Mouse (Mus musculus) embryonic facial prominence, embryonic 14.5 days (tissue): ENCODE data around the gene Zxdc. TPM values are rescaled to one million over a fixed set of nuclear protein-coding genes. Genes with fewer than 3 reads are reported as not detected.
A peak's percentile ranks its signal among the peaks of the same experiment; 100 is the strongest.

Experiments
- ATAC-seq: fragments of 200-750 bp; cut with Nextera tagmentation; 2 replicates; pipeline ENCODE4 v1.8.0; 2017; ENCODE audit warnings: low read depth, moderate number of reproducible peaks, moderate TSS enrichment
- DNase-seq: peaks from one replicate; pipeline ENCODE4 v3.0.0-alpha.2; 2015; ENCODE audit warnings: low spot score
- H3K27ac ChIP-seq: fragments of 300-500 bp; sonication (generic); replicated peaks from 2 replicates; pipeline ENCODE4 v1.5.1; 2014; ENCODE audit warnings: low read depth, mild to moderate bottlenecking, low read length, moderate library complexity
- H3K27me3 ChIP-seq: fragments of 300-500 bp; sonication (generic); replicated peaks from 2 replicates; pipeline ENCODE4 v1.6.1; 2014; ENCODE audit warnings: low read length; ENCODE audit not compliant: control insufficient read depth, insufficient read depth
- H3K36me3 ChIP-seq: fragments of 300-500 bp; sonication (generic); 2 replicates; pipeline ENCODE4 v1.6.1; 2014; ENCODE audit warnings: low read length, mixed read lengths; ENCODE audit not compliant: control insufficient read depth, insufficient read depth
- H3K4me1 ChIP-seq: fragments of 300-500 bp; sonication (generic); 2 replicates; pipeline ENCODE4 v1.6.1; 2014; ENCODE audit warnings: antibody characterized with exemption, low read length; ENCODE audit not compliant: control insufficient read depth, insufficient read depth
- H3K4me2 ChIP-seq: fragments of 300-500 bp; sonication (generic); 2 replicates; pipeline ENCODE4 v1.6.1; 2014; ENCODE audit warnings: low read depth, mild to moderate bottlenecking, low read length, moderate library complexity, mixed read lengths
- H3K4me3 ChIP-seq: fragments of 300-500 bp; sonication (generic); 2 replicates; pipeline ENCODE4 v1.5.1; 2014; ENCODE audit warnings: low read depth, mild to moderate bottlenecking, low read length
- H3K9ac ChIP-seq: fragments of 300-500 bp; sonication (generic); 2 replicates; pipeline ENCODE4 v1.6.1; 2014; ENCODE audit warnings: low read depth, mild to moderate bottlenecking, low read length, moderate library complexity, mixed read lengths
- H3K9me3 ChIP-seq: fragments of 300-500 bp; sonication (generic); 2 replicates; pipeline ENCODE4 v1.6.1; 2016; ENCODE audit warnings: low read length; ENCODE audit not compliant: control insufficient read depth
- WGBS: fragments of 180-500 bp; shearing (Covaris S2); extraction: QIAGEN DNeasy Blood & Tissue Kit; methylation state at CpG from one replicate; pipeline ENCODE4 v1.1.7; 2014; 5-methylcytosine and 5-hydroxymethylcytosine counted together
- polyA plus RNA-seq: library from polyadenylated mRNA; unstranded; fragments of >200 nt; fragmentation: Nextera tagmentation; extraction: Ambion mirVana; gene quantifications from 2 replicates; pipeline ENCODE4 v1.2.1, GENCODE M21; 2014

The Zxdc gene
- polyA plus RNA-seq = 11.9 and 12.9 TPM in 2 replicates

DNA sequence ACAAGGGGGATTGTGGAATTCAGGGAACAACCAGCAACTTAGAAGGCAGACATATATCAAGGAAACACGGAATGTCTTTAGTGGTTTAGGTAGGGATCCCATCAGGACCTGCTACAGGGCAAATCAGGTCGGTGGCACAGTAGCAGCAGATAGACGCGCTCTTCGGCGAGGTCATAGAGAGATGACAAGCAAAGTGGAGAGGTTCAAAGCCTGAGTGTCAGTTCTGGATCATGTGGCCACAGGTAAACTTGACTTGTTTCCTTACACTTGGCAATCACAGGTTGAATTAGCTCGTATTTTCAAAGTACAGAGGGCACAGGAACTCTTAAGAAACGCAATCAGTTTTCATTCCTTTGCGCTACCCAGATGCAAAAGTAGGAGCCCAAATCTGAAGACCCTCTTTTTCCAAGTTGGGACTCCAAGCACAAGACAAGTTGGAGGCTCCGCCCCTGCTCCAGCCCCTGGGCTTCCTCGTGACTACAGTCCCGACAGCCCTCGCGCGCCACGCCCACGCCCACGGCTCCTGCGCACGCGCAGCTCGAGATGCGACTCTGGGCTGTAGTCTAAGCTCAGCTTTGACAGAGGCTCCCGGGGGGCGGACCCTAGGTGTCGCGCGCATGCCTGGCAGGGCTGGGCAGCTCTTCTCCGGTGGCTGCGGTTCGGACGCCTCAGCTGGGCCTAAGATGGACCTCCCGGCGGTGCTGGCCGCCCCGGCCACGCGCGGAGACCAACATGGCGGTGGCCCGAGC, at the start of gene Zxdc:
TSS of gene Zxdc (plus strand) at position 517 of the 749 bp plus-strand sequence.
- DNase-seq (peak; percentile 98), ATAC-seq (peak; percentile 99)
- peak within 1 kb of the TSS; percentile 99 for H3K4me2 ChIP-seq
- WGBS = 7% methylated on average over 33 of the region's 41 CpGs
- H3K4me1 ChIP-seq = peaks cover 19% of the 10 kb centered on the region
- no peaks in the 10 kb centered on the region for H3K9me3 ChIP-seq
- peak within 1 kb of the TSS; percentile 79 for H3K9ac ChIP-seq
- no peaks in the 10 kb centered on the region for H3K27me3 ChIP-seq
- H3K36me3 ChIP-seq = peaks cover 16% of the 10 kb centered on the region
- peak within 1 kb of the TSS; percentile 90 for H3K4me3 ChIP-seq
- H3K27ac ChIP-seq = 0 out of 2 replicates have a peak within 1 kb of the TSS, but pooled peaks have one; percentile 29

DNA sequence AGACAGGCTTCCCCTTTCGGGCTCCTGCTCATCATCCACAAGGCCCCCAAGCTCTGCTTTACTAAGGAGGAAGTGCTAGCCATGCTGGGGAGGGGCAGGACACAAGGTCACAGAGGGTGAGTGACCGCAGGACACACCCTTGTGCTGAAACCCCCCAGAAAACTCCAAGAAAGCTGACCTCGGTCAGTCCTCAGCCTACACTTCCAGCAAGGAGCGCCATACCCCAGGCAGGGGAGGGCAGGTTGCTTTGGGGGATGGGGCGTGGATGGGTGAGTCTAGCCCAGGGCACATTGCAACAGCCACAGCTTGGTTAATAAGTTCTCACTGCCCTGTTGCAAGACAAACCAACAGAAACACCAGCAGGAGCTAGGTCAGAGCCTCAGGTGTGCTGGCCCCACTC, 48.9 kb upstream of the Zxdc start:
- no peaks in the 10 kb centered on the region for H3K4me1 ChIP-seq
- H3K27me3 ChIP-seq = peaks cover 8% of the 10 kb centered on the region
- WGBS = 85% methylated on average over 5 of the region's 5 CpGs
- ATAC-seq (no peak), DNase-seq (no peak)
- no peak overlapping the region for H3K4me3 ChIP-seq
- no peak overlapping the region for H3K9ac ChIP-seq
- H3K27ac ChIP-seq = no peak overlapping the region
- H3K4me2 ChIP-seq = no peak overlapping the region
- H3K36me3 ChIP-seq = no peaks in the 10 kb centered on the region
- no peaks in the 10 kb centered on the region for H3K9me3 ChIP-seq

DNA sequence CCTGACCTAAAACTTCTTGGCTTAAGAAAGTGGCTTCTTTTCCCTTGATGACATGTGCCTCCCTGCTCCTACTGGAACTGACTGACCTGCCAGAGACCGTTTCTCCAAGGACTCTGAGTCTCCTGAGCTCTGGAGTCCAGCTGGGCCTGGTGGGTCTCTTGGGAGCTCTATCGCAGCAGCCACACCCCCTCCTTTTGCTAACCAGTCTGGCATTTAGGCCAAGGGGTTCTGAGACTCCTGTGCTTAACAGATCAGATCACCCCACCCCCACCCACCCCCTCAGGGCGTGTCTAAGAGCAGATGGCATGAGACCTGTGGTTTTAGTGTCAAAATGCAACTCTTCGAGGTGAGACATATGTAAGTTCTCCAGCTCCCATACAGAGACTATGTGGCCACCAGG, 47.5 kb upstream of the Zxdc start:
- ATAC-seq (no peak), DNase-seq (no peak)
- H3K4me1 ChIP-seq = no peaks in the 10 kb centered on the region
- H3K4me3 ChIP-seq = no peak overlapping the region
- H3K9me3 ChIP-seq = no peaks in the 10 kb centered on the region
- H3K27ac ChIP-seq = no peak overlapping the region
- H3K9ac ChIP-seq = no peak overlapping the region
- H3K36me3 ChIP-seq = no peaks in the 10 kb centered on the region
- no peak overlapping the region for H3K4me2 ChIP-seq
- H3K27me3 ChIP-seq = peaks cover 8% of the 10 kb centered on the region
- WGBS = 27% methylated on average over 4 of the region's 4 CpGs

DNA sequence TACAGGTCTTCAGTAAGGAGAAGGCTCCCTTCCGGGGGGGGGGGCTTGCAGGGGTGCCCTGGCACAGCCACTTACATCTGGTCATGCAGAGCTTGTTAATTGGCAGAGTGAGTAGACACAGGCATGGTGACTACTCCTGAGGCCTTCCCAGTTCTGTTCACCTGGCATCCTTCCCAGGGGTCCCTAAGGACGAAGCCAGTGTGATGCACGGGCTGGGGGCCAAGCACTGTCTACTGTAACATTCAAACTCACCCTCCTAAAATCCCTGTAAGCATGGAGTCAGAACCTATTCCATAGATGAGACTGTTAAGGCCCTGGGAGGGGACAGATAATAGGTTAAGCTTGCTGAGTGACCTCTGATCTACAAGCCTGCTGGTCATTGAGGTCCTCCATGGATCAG, 45.3 kb upstream of the Zxdc start:
- no peaks in the 10 kb centered on the region for H3K36me3 ChIP-seq
- no peak overlapping the region for H3K4me2 ChIP-seq
- no peak overlapping the region for H3K9ac ChIP-seq
- 74% methylated on average over 3 of the region's 3 CpGs for WGBS
- DNase-seq (no peak), ATAC-seq (no peak)
- no peak overlapping the region for H3K4me3 ChIP-seq
- H3K27ac ChIP-seq = no peak overlapping the region
- H3K4me1 ChIP-seq = no peaks in the 10 kb centered on the region
- peaks cover 8% of the 10 kb centered on the region for H3K27me3 ChIP-seq
- H3K9me3 ChIP-seq = no peaks in the 10 kb centered on the region

DNA sequence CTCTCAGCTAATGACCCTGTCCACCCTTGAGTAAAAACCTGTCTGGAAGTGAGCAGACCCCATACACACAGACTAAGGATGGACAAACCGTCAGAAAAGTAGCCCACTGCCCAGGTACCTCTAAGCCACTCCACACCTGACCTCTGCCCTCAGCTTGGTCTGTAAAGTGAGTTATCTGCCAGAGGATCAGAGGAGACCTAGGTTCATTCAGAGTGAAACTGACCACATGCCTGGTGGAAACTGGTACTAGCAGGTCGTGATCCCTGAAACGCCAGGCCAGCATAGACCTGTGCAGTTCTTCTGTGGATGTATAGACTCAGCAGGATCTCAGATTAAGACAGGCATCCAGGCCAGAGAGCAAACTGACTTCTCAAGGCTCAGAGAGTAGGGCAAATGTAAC, 44.8 kb upstream of the Zxdc start:
- H3K9ac ChIP-seq = no peak overlapping the region
- no peak for ATAC-seq
- DNase-seq = no peak
- no peaks in the 10 kb centered on the region for H3K4me1 ChIP-seq
- H3K4me2 ChIP-seq = peak overlapping the region; percentile 46
- no peaks in the 10 kb centered on the region for H3K36me3 ChIP-seq
- no peak overlapping the region for H3K27ac ChIP-seq
- H3K9me3 ChIP-seq = no peaks in the 10 kb centered on the region
- peaks cover 8% of the 10 kb centered on the region for H3K27me3 ChIP-seq
- WGBS = 62% methylated on average over 3 of the region's 3 CpGs
- no peak overlapping the region for H3K4me3 ChIP-seq

DNA sequence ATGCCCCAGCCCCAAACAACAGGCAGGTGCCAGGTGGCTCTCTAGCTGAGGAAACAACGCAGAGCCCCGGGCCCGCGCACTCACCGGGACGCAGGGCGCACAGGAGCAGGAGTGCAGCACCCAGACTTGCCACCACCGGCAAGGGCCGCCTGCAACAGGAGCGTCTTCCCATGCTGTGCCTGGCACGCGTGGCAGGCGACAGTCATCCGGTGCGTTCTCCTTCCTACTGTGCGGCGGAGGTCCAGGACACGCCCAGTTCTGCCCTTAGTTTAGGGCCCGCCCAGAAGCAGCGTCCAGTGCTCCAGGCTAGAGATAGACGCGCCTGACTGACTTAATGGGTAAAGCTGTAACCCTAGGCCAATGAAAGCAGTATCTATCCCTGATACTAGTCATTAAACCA, 44.3 kb upstream of the Zxdc start, which contains the start of gene Chst13:
TSS of gene Chst13 (minus strand) at position 195 of the 400 bp plus-strand sequence.
- Histone ChIP-seq H3K9me3 (no peaks in the 10 kb centered on the region), H3K27me3 (peaks cover 8% of the 10 kb centered on the region), H3K4me1 (no peaks in the 10 kb centered on the region), H3K27ac (no peak within 1 kb of the TSS), H3K36me3 (no peaks in the 10 kb centered on the region), H3K4me2 (peak within 1 kb of the TSS; percentile 46), H3K9ac (no peak within 1 kb of the TSS), H3K4me3 (peak within 1 kb of the TSS; percentile 11; the same call in 1 of the 2 replicates)
- WGBS = 4% methylated on average over 21 of the region's 22 CpGs
- DNase-seq = no peak
- ATAC-seq = no peak

DNA sequence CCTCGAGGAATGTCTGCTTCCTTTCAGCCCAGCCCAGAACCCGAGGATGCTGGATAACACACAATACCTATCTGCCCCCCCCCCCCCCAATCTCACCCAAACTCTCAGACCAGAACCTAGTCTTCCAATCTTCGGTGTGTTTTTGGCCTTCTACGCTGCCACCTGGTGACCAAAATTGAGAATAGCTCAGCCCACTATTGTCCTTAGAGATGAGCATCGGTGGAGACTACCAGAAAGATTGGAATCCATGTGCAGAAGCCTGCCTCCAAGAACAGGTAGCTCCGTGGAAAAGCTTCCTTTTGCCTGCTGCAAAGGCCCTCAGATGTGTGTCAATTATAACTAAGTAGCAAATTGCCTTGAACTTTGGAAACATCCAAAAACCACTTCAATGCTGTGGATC, 41.6 kb upstream of the Zxdc start:
- no peak for ATAC-seq
- Histone ChIP-seq H3K4me1 (no peaks in the 10 kb centered on the region), H3K27me3 (peaks cover 8% of the 10 kb centered on the region), H3K4me3 (no peak overlapping the region), H3K9ac (no peak overlapping the region), H3K36me3 (no peaks in the 10 kb centered on the region), H3K4me2 (no peak overlapping the region), H3K27ac (no peak overlapping the region), H3K9me3 (no peaks in the 10 kb centered on the region)
- DNase-seq = no peak
- WGBS = 20% methylated on average over 6 of the region's 6 CpGs

DNA sequence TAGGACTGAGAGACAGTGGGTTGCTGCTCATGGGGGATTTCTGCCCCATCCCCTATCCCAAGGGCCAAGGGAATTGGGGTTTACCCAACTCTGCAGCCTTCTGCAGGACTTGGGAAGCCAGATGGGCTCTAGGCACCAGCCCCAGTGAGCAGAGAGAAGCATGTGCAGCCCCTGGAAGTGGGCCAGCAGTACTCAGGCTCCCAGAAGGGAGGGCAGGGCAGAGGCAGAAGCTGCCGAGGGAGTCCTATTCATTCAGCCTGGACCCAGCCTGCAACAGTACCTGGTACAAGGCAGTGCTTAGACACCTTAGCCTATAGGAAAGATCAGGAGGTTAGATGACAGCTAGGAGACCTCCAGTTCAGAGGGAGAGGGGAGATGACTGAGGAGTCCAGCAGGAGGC, 39.3 kb upstream of the Zxdc start:
- Histone ChIP-seq H3K9me3 (no peaks in the 10 kb centered on the region), H3K4me1 (no peaks in the 10 kb centered on the region), H3K4me3 (no peak overlapping the region), H3K4me2 (no peak overlapping the region), H3K27ac (no peak overlapping the region), H3K27me3 (peaks cover 3% of the 10 kb centered on the region; the same call in 1 of the 2 replicates), H3K9ac (no peak overlapping the region), H3K36me3 (no peaks in the 10 kb centered on the region)
- 0 out of 2 replicates have a peak, but pooled peaks have one; percentile 22 for ATAC-seq
- 26% methylated on average over 1 of the region's 1 CpGs for WGBS
- peak; percentile 53 for DNase-seq
